Mouse (Mus musculus) liver, embryonic 15.5 days (tissue): ENCODE data around the gene Gm853. TPM values are rescaled to one million over a fixed set of nuclear protein-coding genes. Genes with fewer than 3 reads are reported as not detected.
A peak's percentile ranks its signal among the peaks of the same experiment; 100 is the strongest.

Experiments
- ATAC-seq: fragments of 200-750 bp; cut with Nextera tagmentation; 2 replicates; pipeline ENCODE4 v1.8.0; 2017; ENCODE audit warnings: moderate number of reproducible peaks, mild to moderate bottlenecking, moderate library complexity; ENCODE audit not compliant: insufficient read depth
- H3K27ac ChIP-seq: fragments of 300-500 bp; sonication (generic); replicated peaks from 2 replicates; pipeline ENCODE4 v1.5.1; 2015; ENCODE audit warnings: mild to moderate bottlenecking, inconsistent platforms
- H3K27me3 ChIP-seq: fragments of 300-500 bp; sonication (generic); 2 replicates; pipeline ENCODE4 v1.6.1; 2015; ENCODE audit warnings: mild to moderate bottlenecking, inconsistent platforms
- H3K36me3 ChIP-seq: fragments of 300-500 bp; sonication (generic); replicated peaks from 2 replicates; pipeline ENCODE4 v1.6.1; 2015; ENCODE audit warnings: moderate library complexity, mild to moderate bottlenecking, inconsistent platforms
- H3K4me1 ChIP-seq: fragments of 300-500 bp; sonication (generic); replicated peaks from 2 replicates; pipeline ENCODE4 v1.6.1; 2015; ENCODE audit warnings: inconsistent platforms
- H3K4me2 ChIP-seq: fragments of 300-500 bp; sonication (generic); 2 replicates; pipeline ENCODE4 v1.6.1; 2015; ENCODE audit warnings: moderate library complexity, mild to moderate bottlenecking, inconsistent platforms
- H3K4me3 ChIP-seq: fragments of 300-500 bp; sonication (generic); replicated peaks from 2 replicates; pipeline ENCODE4 v1.5.1; 2015; ENCODE audit warnings: mild to moderate bottlenecking, inconsistent platforms
- H3K9ac ChIP-seq: fragments of 300-500 bp; sonication (generic); 2 replicates; pipeline ENCODE4 v1.6.1; 2015; ENCODE audit warnings: moderate library complexity, mild to moderate bottlenecking, inconsistent platforms
- H3K9me3 ChIP-seq: fragments of 300-500 bp; sonication (generic); replicated peaks from 2 replicates; pipeline ENCODE4 v1.6.1; 2016; ENCODE audit warnings: inconsistent platforms
- WGBS: fragments of 180-500 bp; shearing (Covaris S2); methylation state at CpG from one replicate; pipeline ENCODE4 v1.1.7; 2015; ENCODE audit warnings: mixed read lengths; ENCODE audit not compliant: insufficient replicate concordance; 5-methylcytosine and 5-hydroxymethylcytosine counted together
- polyA plus RNA-seq: library from polyadenylated mRNA; unstranded; fragments of >200 nt; fragmentation: Nextera tagmentation; extraction: Ambion mirVana; gene quantifications from 2 replicates; pipeline ENCODE4 v1.2.1, GENCODE M21; 2015

Gm853 gene
- polyA plus RNA-seq, 1 experiment from 2014 or later = not detected

DNA sequence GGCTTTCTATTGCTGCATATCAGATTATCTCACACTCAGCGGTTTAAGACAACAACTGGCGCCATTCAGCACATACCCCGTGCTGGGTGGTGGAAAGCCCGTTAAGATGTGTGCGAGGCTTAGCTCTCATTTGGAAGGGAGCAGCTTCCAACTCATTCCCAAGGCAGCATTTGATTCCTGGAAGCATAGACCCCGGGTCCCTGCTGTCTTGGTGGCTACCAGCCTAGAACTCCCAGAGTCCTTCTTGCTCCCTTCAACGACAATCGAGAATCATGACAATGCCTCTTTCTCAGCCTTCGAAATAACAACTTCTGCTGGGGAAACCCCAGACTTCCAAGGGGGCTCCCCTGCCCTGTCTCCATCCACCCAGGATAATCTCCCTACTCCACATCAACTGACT, 35.8 kb downstream of the Gm853 start:
- 64% methylated on average over 9 of the region's 9 CpGs for WGBS
- no peaks in the 10 kb centered on the region for H3K36me3 ChIP-seq
- no peak for ATAC-seq
- no peak overlapping the region for H3K4me3 ChIP-seq
- H3K9ac ChIP-seq = no peak overlapping the region
- H3K4me1 ChIP-seq = peaks cover 3% of the 10 kb centered on the region
- H3K27ac ChIP-seq = no peak overlapping the region
- H3K27me3 ChIP-seq = peaks cover 41% of the 10 kb centered on the region
- no peak overlapping the region for H3K4me2 ChIP-seq
- H3K9me3 ChIP-seq = no peaks in the 10 kb centered on the region

DNA sequence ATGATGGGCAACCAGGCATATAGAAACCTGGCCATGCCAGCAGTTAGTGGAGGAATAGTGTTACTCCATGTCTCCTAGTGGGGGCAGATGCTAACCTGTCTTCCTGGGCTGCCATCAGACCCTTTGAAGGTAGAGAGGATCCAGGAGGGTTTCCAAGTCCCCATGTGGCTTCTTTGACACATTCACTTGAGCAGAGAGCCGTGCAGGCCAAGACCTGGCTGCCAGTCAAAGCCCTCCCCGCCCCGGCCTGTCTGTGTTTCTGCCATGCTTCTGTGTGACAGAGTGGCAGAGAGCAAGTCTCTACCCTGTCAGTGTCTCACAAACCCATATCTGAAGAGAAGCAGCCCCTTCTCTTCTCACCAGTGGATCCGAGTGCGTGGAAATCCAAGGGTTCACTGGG, 38.3 kb downstream of the Gm853 start:
- Histone ChIP-seq H3K27ac (no peak overlapping the region), H3K9me3 (no peaks in the 10 kb centered on the region), H3K36me3 (no peaks in the 10 kb centered on the region), H3K4me2 (no peak overlapping the region), H3K4me3 (no peak overlapping the region), H3K27me3 (peaks cover 33% of the 10 kb centered on the region), H3K4me1 (peaks cover 3% of the 10 kb centered on the region), H3K9ac (no peak overlapping the region)
- WGBS = 68% methylated on average over 5 of the region's 5 CpGs
- ATAC-seq = no peak

DNA sequence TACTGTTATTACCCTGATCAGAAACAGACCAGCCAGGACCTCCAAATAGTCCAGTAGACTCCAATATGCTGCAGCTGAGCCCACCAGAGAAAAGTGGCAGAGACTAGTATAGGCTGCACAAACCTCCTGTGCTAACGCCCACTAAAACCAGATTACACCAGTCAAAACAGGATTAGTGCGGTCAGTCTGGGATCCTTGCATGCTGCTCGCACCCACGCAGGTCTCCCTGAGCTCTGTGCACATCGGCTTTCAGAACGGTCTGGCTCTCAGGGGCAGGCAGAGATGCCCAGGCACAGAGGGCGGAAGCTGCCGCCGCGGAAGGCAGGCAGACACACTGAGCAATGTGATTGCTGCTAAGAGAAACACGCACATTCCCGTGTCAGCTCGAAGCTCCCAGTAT, 39.2 kb downstream of the Gm853 start:
- H3K9ac ChIP-seq = no peak overlapping the region
- 69% methylated on average over 13 of the region's 13 CpGs for WGBS
- H3K9me3 ChIP-seq = no peaks in the 10 kb centered on the region

GRCm38 (mm10) chr4:130181886-130182285, 40.3 kb downstream of the Gm853 start:
- Histone ChIP-seq H3K27me3 (peaks cover 29% of the 10 kb centered on the region), H3K27ac (no peak overlapping the region), H3K4me1 (no peaks in the 10 kb centered on the region), H3K9ac (no peak overlapping the region), H3K9me3 (no peaks in the 10 kb centered on the region), H3K36me3 (no peaks in the 10 kb centered on the region), H3K4me3 (no peak overlapping the region), H3K4me2 (no peak overlapping the region)
- 43% methylated on average over 4 of the region's 4 CpGs for WGBS
- no peak for ATAC-seq

More for the DNA sequence above, 39.2 kb downstream of the Gm853 start:
- no peak overlapping the region for H3K4me2 ChIP-seq
- H3K4me3 ChIP-seq = no peak overlapping the region
- peaks cover 30% of the 10 kb centered on the region for H3K27me3 ChIP-seq
- H3K36me3 ChIP-seq = no peaks in the 10 kb centered on the region
- ATAC-seq = no peak
- H3K4me1 ChIP-seq = no peaks in the 10 kb centered on the region
- no peak overlapping the region for H3K27ac ChIP-seq

GRCm38 (mm10) chr4:130180909-130181602, 41.1 kb downstream of the Gm853 start:
- Histone ChIP-seq H3K4me2 (no peak overlapping the region), H3K9me3 (no peaks in the 10 kb centered on the region), H3K4me3 (no peak overlapping the region), H3K27me3 (peaks cover 31% of the 10 kb centered on the region), H3K36me3 (no peaks in the 10 kb centered on the region), H3K27ac (no peak overlapping the region), H3K4me1 (peaks cover 4% of the 10 kb centered on the region), H3K9ac (no peak overlapping the region)
- WGBS = 55% methylated on average over 7 of the region's 7 CpGs
- ATAC-seq = no peak

DNA sequence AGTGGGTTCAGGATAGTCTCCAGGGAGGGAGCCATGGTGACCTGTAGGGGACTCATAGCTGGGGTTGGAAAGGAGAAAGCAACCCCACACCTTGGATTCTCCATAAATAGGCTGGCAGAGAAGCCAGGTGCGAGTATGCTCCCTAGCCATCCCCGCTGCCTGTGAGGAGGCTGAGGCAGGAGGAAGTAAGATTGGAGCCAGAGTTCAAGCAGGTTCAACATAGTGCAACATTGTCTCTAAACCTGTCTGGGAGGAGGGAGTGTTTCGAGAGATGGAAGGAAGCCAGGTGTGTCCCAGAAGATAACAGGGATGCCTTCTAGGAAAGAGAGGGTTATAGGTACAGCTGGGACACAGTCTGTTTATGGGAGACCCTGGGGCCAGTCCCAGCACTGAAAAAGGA, 42.3 kb downstream of the Gm853 start:
- ATAC-seq = no peak
- Histone ChIP-seq H3K4me1 (peaks cover 14% of the 10 kb centered on the region), H3K4me3 (no peak overlapping the region), H3K27me3 (peaks cover 43% of the 10 kb centered on the region), H3K4me2 (no peak overlapping the region), H3K27ac (no peak overlapping the region), H3K36me3 (no peaks in the 10 kb centered on the region), H3K9me3 (no peaks in the 10 kb centered on the region), H3K9ac (no peak overlapping the region)
- 71% methylated on average over 3 of the region's 3 CpGs for WGBS

- H3K4me3 ChIP-seq = no peak overlapping the region
- no peak for ATAC-seq
- no peak overlapping the region for H3K27ac ChIP-seq
- peaks cover 38% of the 10 kb centered on the region for H3K4me1 ChIP-seq
- no peaks in the 10 kb centered on the region for H3K36me3 ChIP-seq
- 51% methylated on average over 7 of the region's 7 CpGs for WGBS
- peaks cover 60% of the 10 kb centered on the region for H3K27me3 ChIP-seq
- no peak overlapping the region for H3K4me2 ChIP-seq
- no peaks in the 10 kb centered on the region for H3K9me3 ChIP-seq
- H3K9ac ChIP-seq = no peak overlapping the region
Observed at GRCm38 (mm10) chr4:130177536-130177935, 44.7 kb downstream of the Gm853 start.

DNA sequence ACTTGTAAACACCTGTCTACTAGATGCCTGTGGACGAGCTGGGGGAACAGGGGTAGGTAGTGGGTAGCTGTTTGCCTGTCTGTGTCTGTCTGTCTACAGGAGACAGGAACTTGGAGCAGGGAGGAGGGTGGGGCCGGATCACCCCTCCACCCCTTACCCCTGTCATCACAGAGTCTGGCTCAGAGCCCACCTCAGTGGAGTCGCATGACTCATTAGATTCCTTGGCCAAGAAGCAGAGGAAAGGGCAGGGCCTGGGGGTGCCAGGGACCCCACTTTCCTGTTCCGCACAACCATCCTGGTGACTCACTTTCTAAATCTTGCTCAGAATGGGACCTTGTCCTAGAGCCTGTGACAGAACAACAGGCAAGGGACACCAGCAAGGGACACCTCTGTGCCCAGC, 45.1 kb downstream of the Gm853 start:
- no peak overlapping the region for H3K27ac ChIP-seq
- H3K36me3 ChIP-seq = 0 out of 2 replicates have a peak, but pooled peaks cover 3% of the 10 kb centered on the region
- H3K4me1 ChIP-seq = peaks cover 42% of the 10 kb centered on the region
- H3K9me3 ChIP-seq = no peaks in the 10 kb centered on the region
- WGBS = 57% methylated on average over 4 of the region's 4 CpGs
- H3K9ac ChIP-seq = no peak overlapping the region
- peaks cover 62% of the 10 kb centered on the region for H3K27me3 ChIP-seq
- H3K4me2 ChIP-seq = no peak overlapping the region
- no peak overlapping the region for H3K4me3 ChIP-seq
- no peak for ATAC-seq

DNA sequence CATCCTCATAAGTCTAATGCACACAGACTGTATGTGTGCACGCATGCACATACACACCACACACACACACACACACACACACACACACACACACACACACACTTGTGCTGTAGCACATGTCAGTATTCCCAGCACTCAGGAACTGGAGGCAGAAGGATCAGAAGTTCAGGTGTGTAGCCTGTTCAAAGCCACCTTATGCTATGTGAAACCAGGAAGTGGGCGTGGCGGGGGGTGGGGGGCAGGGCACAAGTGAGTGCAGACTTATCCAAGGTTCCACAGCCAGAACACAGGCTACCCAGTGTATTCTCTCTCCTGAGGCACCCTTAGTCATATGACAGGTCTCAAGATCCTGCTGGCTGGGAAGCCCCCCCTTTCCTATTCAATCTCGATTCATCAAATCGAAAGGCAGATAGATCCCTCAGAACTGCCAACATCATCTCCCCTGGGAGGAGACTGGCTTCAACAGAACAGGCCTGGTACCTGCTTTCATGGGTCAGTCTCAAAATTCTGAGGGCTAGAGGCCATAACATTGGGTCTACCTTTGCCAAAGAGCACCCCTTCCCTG, 46.0 kb downstream of the Gm853 start:
- WGBS = 62% methylated on average over 5 of the region's 5 CpGs
- H3K27ac ChIP-seq = no peak overlapping the region
- ATAC-seq = no peak
- no peak overlapping the region for H3K4me2 ChIP-seq
- 0 out of 2 replicates have a peak, but pooled peaks cover 9% of the 10 kb centered on the region for H3K36me3 ChIP-seq
- no peaks in the 10 kb centered on the region for H3K9me3 ChIP-seq
- H3K27me3 ChIP-seq = peaks cover 61% of the 10 kb centered on the region
- no peak overlapping the region for H3K4me3 ChIP-seq
- peaks cover 51% of the 10 kb centered on the region for H3K4me1 ChIP-seq
- no peak overlapping the region for H3K9ac ChIP-seq

DNA sequence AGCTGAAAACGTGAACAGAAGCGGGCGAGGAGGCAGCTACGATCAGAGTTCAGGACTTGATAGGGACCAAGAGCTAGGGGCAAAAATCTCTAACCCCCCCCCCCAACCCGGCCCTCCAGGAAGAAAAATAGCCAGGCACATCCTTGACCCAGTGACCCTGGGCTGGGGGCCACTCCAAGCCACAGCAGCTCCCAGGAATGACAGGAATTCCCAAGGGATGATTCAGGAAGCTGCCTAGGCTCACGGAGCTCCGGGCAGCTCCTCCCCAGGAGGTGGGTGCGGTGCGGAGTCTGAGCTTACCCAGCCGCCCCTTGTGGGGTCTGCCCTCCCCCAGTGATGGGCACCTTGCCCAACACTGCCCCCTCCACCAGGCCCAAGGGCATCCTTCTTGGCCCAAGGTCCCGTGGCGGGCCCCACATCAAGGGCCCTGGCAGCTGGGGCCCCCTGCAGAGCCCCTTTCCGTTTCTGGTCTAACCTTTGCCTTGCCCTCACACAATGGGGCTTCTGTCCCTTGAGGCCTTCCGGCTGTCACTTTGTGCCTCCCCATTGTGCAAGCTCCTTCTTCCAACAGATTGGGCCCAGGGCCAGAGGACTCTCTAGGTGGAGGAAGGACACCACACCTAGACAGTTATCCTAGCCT, 47.0 kb downstream of the Gm853 start, which contains the start of gene Tinagl1:
Gene Tinagl1, minus strand, starts transcription at position 51 of the 640 bp plus-strand sequence.
- Histone ChIP-seq H3K36me3 (peaks cover 13% of the 10 kb centered on the region; the same call in 1 of the 2 replicates), H3K4me2 (peak within 1 kb of the TSS; percentile 71), H3K4me1 (peaks cover 51% of the 10 kb centered on the region), H3K27ac (peak within 1 kb of the TSS; percentile 80), H3K9ac (peak within 1 kb of the TSS; percentile 64), H3K4me3 (peak within 1 kb of the TSS; percentile 64), H3K27me3 (peaks cover 64% of the 10 kb centered on the region), H3K9me3 (no peaks in the 10 kb centered on the region)
- WGBS = 4% methylated on average over 14 of the region's 14 CpGs
- no peak for ATAC-seq

DNA sequence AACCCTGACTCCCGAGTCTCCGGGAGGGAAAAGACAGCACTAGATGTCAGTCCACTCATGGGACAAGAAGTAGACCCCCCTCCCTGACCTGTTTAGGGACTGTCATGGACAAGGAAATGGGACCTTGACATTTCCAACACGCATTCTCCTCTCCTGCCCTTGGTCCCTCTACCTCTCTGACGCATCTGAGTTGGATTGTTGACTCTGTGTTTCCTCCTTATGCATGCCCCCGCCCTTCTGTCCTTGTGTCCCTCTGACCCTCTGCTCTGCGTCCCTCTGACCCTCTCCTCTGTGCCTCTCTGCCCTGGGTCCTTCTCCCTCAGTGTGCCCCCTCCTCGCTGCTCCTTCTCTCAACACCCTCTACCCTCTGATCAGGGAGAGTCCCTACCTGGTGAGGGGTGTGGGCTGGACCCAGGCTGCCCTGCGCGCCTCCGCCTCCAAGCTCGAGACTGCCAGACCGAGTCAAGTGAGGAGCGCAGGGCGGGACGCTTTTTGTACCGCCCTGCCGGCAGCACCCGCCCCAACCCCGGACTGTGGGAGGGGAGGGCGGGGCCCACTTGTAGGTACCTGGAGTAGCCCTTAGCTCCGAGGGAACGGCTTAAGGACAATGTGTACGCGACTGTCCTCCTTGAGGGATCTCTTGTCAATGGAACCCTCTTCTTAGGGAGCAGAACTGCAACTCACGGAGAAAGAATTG, 47.7 kb downstream of the Gm853 start:
- peaks cover 53% of the 10 kb centered on the region for H3K4me1 ChIP-seq
- H3K4me3 ChIP-seq = peak overlapping the region; percentile 64
- no peaks in the 10 kb centered on the region for H3K9me3 ChIP-seq
- H3K27ac ChIP-seq = peak overlapping the region; percentile 80
- peaks cover 14% of the 10 kb centered on the region for H3K36me3 ChIP-seq
- WGBS = 5% methylated on average over 25 of the region's 25 CpGs
- peak overlapping the region; percentile 71 for H3K4me2 ChIP-seq
- peak; percentile 82 for ATAC-seq
- peaks cover 64% of the 10 kb centered on the region for H3K27me3 ChIP-seq
- peak overlapping the region; percentile 64 for H3K9ac ChIP-seq
